Mouse (Mus musculus) neutrophil, adult 5-6 weeks (primary cell): ENCODE results near the gene Slc22a14. TPM values are rescaled to one million over a fixed set of nuclear protein-coding genes. Genes with fewer than 3 reads are reported as not detected.
"Not testable (repeated sequence)": the region's sequence is repeated elsewhere in the genome, so short reads cannot be mapped to it uniquely, and the experiment has no call there.

Experiments used
- ATAC-seq: fragments of 151-379, 151-347 bp; 2 replicates; pipeline ENCODE4 v1.8.0; 2017; ENCODE audit warnings: mild to moderate bottlenecking, moderate TSS enrichment; ENCODE audit not compliant: insufficient number of reproducible peaks, poor library complexity, low FRiP score, severe bottlenecking; ENCODE audit errors: extremely low read depth
- total RNA-seq: library from RNA; stranded (forward); fragments of 200-1000 nt; gene quantifications from 2 replicates; pipeline ENCODE4 v1.2.3, GENCODE M21; 2017

Slc22a14 gene
- total RNA-seq, 1 experiment from 2014 or later: not detected

DNA sequence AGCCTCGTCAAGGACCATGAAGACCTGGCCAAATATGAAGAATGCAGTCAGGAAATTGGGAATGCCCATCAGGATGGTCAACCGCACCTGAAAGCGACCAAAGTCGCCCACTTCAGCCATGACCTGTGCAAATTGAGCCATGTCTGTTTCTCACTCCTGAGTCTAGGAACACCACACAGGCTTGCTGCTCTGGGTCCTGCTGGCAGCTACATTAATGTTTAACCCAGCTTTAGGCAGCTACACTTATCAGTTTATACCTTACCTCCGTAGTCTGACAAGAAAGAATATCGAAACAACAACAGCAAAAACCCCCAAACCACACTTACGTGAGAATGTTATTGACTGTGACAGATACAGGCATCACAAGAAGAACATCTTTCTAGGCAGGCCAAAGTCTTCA lies 133.8 kb downstream of the Slc22a14 start:
- ATAC-seq: no peak

GRCm38 (mm10) chr9:119230829-119231228 lies 134.5 kb downstream of the Slc22a14 start:
- no peak for ATAC-seq

DNA sequence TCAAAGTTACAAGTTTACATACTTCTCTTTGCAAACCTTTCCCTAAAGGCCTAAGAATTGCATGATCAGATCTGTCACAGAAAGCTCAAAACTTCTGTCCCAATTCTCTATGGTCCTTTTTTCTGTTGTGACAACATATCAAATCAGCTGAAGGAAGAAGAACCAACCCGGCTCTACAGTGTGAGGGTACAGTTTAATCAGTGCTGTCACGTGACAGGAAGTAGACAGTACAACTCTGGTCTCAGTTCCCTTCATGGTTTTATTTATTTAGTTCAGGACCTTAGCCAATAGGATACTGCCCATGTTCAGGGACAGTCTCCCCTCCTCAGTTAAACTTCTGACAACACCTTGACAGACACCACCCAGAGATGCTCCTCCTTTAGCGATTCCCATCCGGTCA lies 145.1 kb downstream of the Slc22a14 start:
- ATAC-seq: no peak

GRCm38 (mm10) chr9:119219667-119220066 lies 145.7 kb downstream of the Slc22a14 start:
- no peak for ATAC-seq

- ATAC-seq: not testable (repeated sequence)
Observed at GRCm38 (mm10) chr9:119215341-119215740, 150.0 kb downstream of the Slc22a14 start.

DNA sequence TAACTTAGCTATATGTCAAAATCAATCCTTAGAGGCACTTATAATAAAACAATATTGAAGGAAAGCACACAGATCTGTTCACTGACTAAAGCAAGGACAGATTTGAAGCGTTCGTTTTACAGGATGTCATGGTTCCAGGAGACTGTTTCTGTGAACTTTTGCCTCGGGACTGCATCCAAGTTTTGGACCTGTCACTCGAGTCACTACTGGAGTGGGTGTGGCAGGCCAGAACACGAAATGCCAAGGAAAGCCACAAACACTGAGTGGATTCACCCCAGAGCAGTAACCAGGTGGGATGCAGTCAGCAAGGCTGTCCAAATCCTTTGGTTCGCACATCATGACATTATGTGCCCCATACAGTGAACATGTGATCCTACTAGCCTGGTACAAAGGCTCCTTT lies 150.8 kb downstream of the Slc22a14 start:
- ATAC-seq: no peak

DNA sequence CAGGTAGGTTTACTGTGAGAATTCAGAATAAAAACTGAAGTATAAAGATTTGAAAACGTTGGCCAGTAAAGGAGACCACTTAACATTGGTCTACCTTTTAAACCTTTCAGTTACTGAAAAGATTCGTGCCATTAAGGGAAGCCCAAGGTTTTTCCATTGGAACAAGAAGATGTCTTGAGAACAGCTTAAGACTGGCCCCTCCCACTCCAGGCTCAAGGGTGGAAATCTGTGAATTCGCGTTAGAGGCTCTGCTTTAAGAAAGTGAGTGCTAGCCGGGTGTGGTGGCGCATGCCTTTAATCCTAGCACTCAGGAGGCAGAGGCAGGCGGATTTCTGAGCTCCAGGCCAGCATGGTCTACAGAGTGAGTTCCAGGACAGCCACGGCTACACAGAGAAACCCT lies 152.4 kb downstream of the Slc22a14 start:
- no peak for ATAC-seq

DNA sequence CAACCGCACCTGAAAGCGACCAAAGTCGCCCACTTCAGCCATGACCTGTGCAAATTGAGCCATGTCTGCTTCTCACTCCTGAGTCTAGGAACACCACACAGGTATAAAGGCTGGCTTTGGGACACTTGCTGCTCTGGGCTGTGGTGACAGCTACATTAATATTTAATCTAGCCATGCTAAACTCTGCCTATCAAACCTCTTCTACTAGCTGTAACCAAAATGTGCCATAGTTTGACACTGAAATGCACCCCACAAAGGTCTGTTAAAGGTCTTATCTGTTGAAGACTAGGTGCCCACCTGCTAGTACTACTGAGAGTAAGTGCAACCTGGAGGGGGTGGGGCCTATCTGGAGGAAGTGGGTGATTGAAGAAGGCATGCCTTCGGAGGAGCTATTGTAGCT lies 156.4 kb downstream of the Slc22a14 start, which contains the start of gene Slc22a13:
TSS of gene Slc22a13 (minus strand) at position 101 of the 400 bp plus-strand sequence.
- ATAC-seq: no peak

- ATAC-seq: no peak
Observed at GRCm38 (mm10) chr9:119207113-119207512, 158.2 kb downstream of the Slc22a14 start.

- ATAC-seq: no peak
Observed at GRCm38 (mm10) chr9:119206666-119207065, 158.7 kb downstream of the Slc22a14 start.

GRCm38 (mm10) chr9:119205756-119206155 lies 159.6 kb downstream of the Slc22a14 start:
- ATAC-seq: no peak

DNA sequence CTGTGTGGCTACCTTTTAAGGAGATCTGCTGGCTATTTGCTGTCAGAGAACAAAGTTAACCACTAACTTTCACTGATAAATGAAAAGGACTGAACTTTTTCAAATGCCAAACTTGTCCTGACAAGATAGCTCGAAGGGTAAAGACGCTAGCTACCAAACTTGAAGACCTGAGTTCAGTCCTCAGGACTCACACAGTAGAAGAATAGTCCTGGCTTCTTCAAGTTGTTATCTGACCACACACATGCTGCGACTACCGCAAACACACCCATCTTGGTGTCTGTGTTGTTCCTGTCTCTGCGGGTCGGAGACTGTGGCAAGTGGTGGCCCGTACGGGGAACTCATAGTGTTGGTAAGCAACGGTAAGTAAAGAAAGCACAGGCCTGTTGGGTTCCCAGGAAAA lies 161.7 kb downstream of the Slc22a14 start:
- no peak for ATAC-seq

DNA sequence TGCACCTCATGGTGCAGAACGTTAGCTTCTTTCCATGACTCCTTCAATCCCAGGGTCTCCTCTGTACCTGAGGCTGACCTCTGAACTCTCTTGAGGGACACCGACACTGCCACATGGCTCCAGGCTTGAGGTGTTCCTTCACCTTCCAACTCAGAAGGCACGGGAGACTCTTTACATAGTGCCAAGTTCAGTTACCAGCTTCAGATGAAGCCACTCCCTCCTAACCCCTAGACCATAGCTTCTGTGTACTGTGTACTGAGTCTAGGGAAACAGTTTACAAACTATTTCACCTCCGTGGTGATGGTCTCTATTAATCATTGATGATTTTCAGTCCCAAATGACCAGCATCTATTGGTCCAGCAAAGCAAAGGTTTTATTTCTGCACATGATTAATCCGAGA lies 163.7 kb downstream of the Slc22a14 start:
- ATAC-seq: no peak

DNA sequence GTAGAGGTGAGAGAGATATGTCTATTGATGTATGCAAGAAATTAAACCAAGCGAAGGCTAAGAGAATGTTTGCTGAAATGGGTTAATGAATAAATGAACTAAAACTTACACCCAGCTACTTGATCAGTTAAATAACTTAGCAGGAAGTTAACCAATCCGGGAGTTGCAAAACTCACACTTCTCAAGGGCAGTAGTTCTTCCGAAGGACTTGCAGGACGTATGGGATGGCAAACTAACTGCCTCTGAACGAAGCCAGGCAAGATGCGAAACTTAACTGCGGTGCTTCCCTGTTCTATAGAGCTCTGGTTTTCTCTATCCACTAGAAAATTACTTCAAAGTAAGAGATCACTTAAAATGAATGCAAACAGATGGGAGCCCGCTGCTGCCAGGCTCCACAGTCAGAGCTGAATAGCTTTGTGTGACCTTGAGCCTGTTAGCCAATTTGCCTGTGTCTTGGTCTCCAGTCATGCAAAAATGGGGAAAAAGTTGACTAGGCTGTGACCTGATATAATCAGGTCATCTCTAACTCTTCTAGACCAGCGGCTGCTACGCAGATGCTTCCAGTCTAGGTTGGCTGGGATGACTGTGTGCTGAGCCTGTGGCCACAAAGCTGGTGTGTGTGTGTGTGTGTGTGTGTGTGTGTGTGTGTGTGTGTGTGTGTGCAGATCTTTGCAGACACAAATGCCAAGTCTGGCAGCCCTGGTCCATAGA lies 166.0 kb downstream of the Slc22a14 start:
- ATAC-seq: no peak

GRCm38 (mm10) chr9:119192202-119192990 lies 173.0 kb downstream of the Slc22a14 start:
- ATAC-seq: no peak

GRCm38 (mm10) chr9:119181241-119181728 lies 184.1 kb downstream of the Slc22a14 start:
- no peak for ATAC-seq

DNA sequence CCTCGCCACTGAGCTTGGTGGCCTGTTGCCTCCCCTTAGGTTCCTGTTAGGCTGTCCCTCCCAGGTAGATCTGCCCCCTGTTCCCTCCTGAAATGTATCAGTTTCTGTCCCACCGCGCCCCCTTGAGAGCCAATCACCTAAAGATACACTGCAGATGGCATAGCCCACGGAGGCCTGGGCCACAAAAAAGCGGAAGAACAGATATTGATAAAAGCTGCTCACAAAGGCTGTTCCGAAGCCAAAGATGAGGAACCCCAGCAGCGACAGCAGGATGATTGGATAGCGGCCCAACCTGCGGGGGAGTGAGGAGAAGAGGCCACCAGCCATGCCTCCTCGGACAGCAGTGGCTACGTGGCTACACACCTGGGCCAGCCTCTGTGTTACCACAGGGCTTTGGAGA lies 186.1 kb downstream of the Slc22a14 start:
- ATAC-seq: no peak

DNA sequence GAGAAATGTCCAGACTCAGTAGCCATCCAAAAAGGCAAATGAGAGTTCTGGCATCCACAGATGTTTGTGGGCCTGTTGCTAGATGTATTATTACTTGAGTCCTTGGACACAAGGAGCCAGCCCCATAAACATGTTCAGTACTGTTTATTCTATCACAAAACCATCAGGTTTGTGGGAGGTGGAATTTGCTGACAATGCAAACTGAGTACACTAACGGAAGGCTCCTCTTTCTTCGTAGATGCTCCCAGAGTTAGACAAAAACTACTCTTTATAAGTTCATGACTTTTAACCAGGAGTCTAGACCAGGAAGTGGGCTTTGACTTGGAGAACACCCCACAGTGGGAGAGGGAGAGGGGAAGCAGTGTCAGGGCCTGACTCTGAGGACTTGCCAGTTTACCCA lies 197.7 kb downstream of the Slc22a14 start:
- no peak for ATAC-seq

DNA sequence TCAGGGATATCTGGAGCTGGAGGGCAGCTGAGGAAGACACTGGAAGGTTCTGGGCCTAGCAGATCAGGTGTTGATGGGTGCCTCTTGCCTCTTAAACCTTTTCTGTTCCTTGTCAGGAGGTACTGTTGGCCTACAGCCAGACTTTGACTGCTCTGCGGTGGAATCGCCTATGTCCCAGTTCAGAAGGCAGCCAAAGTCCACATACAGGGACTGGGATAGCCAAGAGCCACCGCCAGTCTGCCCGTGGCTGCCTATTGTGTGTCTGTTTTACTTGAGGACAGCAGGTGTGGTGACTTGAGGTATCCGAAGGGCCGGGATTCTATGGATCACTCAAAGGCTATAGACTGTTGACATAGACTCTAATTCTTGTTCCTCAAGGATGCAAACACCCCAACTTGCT lies 199.8 kb downstream of the Slc22a14 start:
- ATAC-seq: no peak

DNA sequence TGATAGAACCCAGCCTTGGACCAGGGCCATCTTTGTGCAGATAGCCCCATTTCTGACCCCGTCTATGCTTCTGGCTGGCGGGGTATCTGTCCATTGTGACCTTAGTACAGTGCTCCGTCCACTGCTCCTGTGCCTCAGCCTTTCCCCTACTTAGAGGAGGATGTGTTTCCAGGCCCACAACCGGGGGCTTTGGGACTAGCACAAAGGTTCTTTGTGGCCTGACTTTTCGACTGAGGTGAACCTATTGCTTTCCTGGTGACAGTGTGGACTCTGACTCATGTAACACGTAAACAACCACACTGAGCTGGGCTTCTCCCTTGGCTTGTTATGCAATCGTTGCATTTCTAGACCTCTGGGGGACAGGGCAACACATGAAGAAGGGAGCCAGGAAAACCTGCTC lies 200.6 kb downstream of the Slc22a14 start:
- no peak for ATAC-seq
